Comparison of ENCODE assay signal across 8 mouse cellular contexts in genomic region chr5:115348546-115349224, GRCm38 (mm10). TPM values are rescaled to one million over a fixed set of nuclear protein-coding genes. Genes with fewer than 3 reads are reported as not detected.
A peak's percentile ranks its signal among the peaks of the same experiment; 100 is the strongest.
DNase-seq lines count a peak whose midpoint lies in the region; ATAC-seq lines count a peak whose summit lies in the region.

TSS of gene Cox6a1 (minus strand) at chr5:115348981.

- H3K9ac ChIP-seq in hindbrain, embryonic 14.5 days, result peak within 1 kb of the TSS; percentile 76

- WGBS in hindbrain, embryonic 14.5 days, result under 1% methylated on average over 71 of the region's 74 CpGs

- no peaks in the 10 kb centered on the region for H3K27me3 ChIP-seq in hindbrain, embryonic 14.5 days (ENCODE audit: control insufficient read depth, insufficient read depth, low read length)

- H3K4me3 ChIP-seq in hindbrain, embryonic 14.5 days (replicated peaks; ENCODE audit: low read length), result peak within 1 kb of the TSS; percentile 73

- no peaks in the 10 kb centered on the region for H3K9me3 ChIP-seq in hindbrain, embryonic 14.5 days (ENCODE audit: control insufficient read depth, low read length)

- peaks cover 18% of the 10 kb centered on the region for H3K4me1 ChIP-seq in hindbrain, embryonic 14.5 days (replicated peaks; ENCODE audit: control insufficient read depth, insufficient read depth, low read length)

- DNase-seq in R1 (ENCODE audit: low read depth, low spot score), result peak; percentile 98
- DNase-seq in cerebellum, postnatal 25 days, result peak; percentile 99
- peak; percentile 96 to 97 for DNase-seq in frontal cortex, postnatal 25 days (ENCODE audit: low spot score in 2 of 2)
- DNase-seq in hindbrain, embryonic 14.5 days (ENCODE audit: low spot score), result peak; percentile 100
- peak; percentile 98 for DNase-seq in layer of hippocampus, postnatal 36 days
- DNase-seq in lung, postnatal 36 days, result peak; percentile 98
- DNase-seq in retina, postnatal 1 day, result peak; percentile 98
- DNase-seq in urinary bladder, adult 18-20 months (ENCODE audit: low spot score in 2 of 2), result peak; percentile 96

- H3K36me3 ChIP-seq in hindbrain, embryonic 14.5 days (replicated peaks; ENCODE audit: control insufficient read depth, insufficient read depth), result peaks cover 30% of the 10 kb centered on the region

- ATAC-seq in hindbrain, embryonic 14.5 days (ENCODE audit: low FRiP score), result peak; percentile 94

- H3K27ac ChIP-seq in hindbrain, embryonic 14.5 days, result peak within 1 kb of the TSS; percentile 82

- peak within 1 kb of the TSS; percentile 84 for H3K4me2 ChIP-seq in hindbrain, embryonic 14.5 days (replicated peaks)

RNA-seq across cellular contexts. Expression of gene Cox6a1, which starts in this region (rescaled TPM):
- polyA plus RNA-seq in hindbrain, embryonic 14.5 days (2014; fragmentation: Nextera tagmentation; extraction: Ambion mirVana), result 1,199 and 1,253 TPM in 2 replicates
- total RNA-seq in layer of hippocampus, postnatal 36 days (2021), result 100 to 1,000 TPM; 708 to 783 TPM

Comparison
In these comparisons a context has a peak if more than half of its experiments do, and no peak if none do; other contexts are left out.
1. Peak in every context shown above with its lines: DNase-seq, ATAC-seq, H3K4me3 ChIP-seq and H3K27ac ChIP-seq.